Mouse (Mus musculus) kidney, embryonic 16.5 days (tissue): ENCODE measurements at regions not wholly inside any gene's neighbourhood (a gene's known extent, or its start where the extent isn't known, plus 50 kb on each side); places are given as distances from the start of the nearest gene placed in this dataset.

ENCODE experiments used
- ATAC-seq: fragments of 200-750 bp; cut with Nextera tagmentation; 2 replicates; pipeline ENCODE4 v1.8.0; 2017; ENCODE audit warnings: moderate TSS enrichment; ENCODE audit not compliant: low FRiP score, low TSS enrichment
- H3K27ac ChIP-seq: fragments of 300-500 bp; sonication (generic); 2 replicates; pipeline ENCODE4 v1.5.1; 2014; ENCODE audit warnings: low read length
- H3K27me3 ChIP-seq: fragments of 300-500 bp; sonication (generic); 2 replicates; pipeline ENCODE4 v1.6.1; 2014; ENCODE audit warnings: low read length, control low read depth, mixed read lengths; ENCODE audit not compliant: insufficient read depth
- H3K36me3 ChIP-seq: fragments of 300-500 bp; sonication (generic); 2 replicates; pipeline ENCODE4 v1.6.1; 2014; ENCODE audit warnings: low read length, control low read depth, mixed read lengths; ENCODE audit not compliant: insufficient read depth
- H3K4me1 ChIP-seq: fragments of 300-500 bp; sonication (generic); 2 replicates; pipeline ENCODE4 v1.6.1; 2014; ENCODE audit warnings: low read length, control low read depth, mixed read lengths; ENCODE audit not compliant: insufficient read depth
- H3K4me2 ChIP-seq: fragments of 300-500 bp; sonication (generic); replicated peaks from 2 replicates; pipeline ENCODE4 v1.6.1; 2014; ENCODE audit warnings: low read depth, low read length
- H3K4me3 ChIP-seq: fragments of 300-500 bp; sonication (generic); 2 replicates; pipeline ENCODE4 v1.5.1; 2014; ENCODE audit warnings: mild to moderate bottlenecking, low read length
- H3K9ac ChIP-seq: fragments of 300-500 bp; sonication (generic); replicated peaks from 2 replicates; pipeline ENCODE4 v1.6.1; 2014; ENCODE audit warnings: low read length
- H3K9me3 ChIP-seq: fragments of 300-500 bp; sonication (generic); 2 replicates; pipeline ENCODE4 v1.6.1; 2016; ENCODE audit warnings: low read length, control low read depth
- WGBS: fragments of 180-500 bp; shearing (Covaris S2); extraction: QIAGEN DNeasy Blood & Tissue Kit; methylation state at CpG from one replicate; pipeline ENCODE4 v1.1.7; 2014; 5-methylcytosine and 5-hydroxymethylcytosine counted together

DNA sequence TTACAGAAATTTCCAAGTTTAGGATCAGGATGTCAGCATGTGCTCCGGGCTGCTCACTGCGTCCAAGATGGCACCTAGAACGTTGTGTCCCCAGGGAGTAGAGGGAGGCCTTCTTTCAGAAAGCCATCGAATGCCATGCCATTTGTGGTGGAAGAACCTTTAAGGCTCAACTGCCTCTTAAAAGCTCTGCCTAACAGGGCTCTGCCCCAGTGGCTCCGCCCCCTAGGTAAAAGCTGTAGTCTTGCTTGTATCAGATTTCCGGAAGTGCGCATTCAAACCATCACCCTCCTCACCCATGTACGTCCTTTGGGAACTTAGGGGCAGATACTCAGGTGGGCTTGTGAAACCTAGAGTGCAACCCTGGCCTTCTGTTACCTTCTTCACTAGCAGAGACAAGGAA, 54.0 kb upstream of the Psmd7 start:
- H3K4me2 ChIP-seq, result no peak overlapping the region
- no peaks in the 10 kb centered on the region for H3K36me3 ChIP-seq
- H3K4me3 ChIP-seq, result no peak overlapping the region
- H3K9ac ChIP-seq, result no peak overlapping the region
- 80% methylated on average over 8 of the region's 8 CpGs for WGBS
- H3K27ac ChIP-seq, result no peak overlapping the region
- no peak for ATAC-seq
- H3K4me1 ChIP-seq, result no peaks in the 10 kb centered on the region
- H3K27me3 ChIP-seq, result no peaks in the 10 kb centered on the region
- H3K9me3 ChIP-seq, result no peaks in the 10 kb centered on the region

GRCm38 (mm10) chr8:107647936-107648335, 59.7 kb upstream of the Psmd7 start:
- H3K27me3 ChIP-seq, result no peaks in the 10 kb centered on the region
- no peak overlapping the region for H3K27ac ChIP-seq
- no peak for ATAC-seq
- no peaks in the 10 kb centered on the region for H3K4me1 ChIP-seq
- no peaks in the 10 kb centered on the region for H3K9me3 ChIP-seq
- no peak overlapping the region for H3K4me2 ChIP-seq
- H3K4me3 ChIP-seq, result no peak overlapping the region
- H3K9ac ChIP-seq, result no peak overlapping the region
- H3K36me3 ChIP-seq, result no peaks in the 10 kb centered on the region
- WGBS, result 83% methylated on average over 8 of the region's 8 CpGs

- Histone ChIP-seq H3K4me1 (no peaks in the 10 kb centered on the region), H3K36me3 (no peaks in the 10 kb centered on the region), H3K9me3 (no peaks in the 10 kb centered on the region), H3K27ac (no peak overlapping the region), H3K4me3 (no peak overlapping the region), H3K27me3 (no peaks in the 10 kb centered on the region), H3K4me2 (no peak overlapping the region), H3K9ac (no peak overlapping the region)
- WGBS, result 89% methylated on average over 9 of the region's 9 CpGs
- no peak for ATAC-seq
Observed at GRCm38 (mm10) chr8:107650306-107650705, 62.0 kb upstream of the Psmd7 start.

DNA sequence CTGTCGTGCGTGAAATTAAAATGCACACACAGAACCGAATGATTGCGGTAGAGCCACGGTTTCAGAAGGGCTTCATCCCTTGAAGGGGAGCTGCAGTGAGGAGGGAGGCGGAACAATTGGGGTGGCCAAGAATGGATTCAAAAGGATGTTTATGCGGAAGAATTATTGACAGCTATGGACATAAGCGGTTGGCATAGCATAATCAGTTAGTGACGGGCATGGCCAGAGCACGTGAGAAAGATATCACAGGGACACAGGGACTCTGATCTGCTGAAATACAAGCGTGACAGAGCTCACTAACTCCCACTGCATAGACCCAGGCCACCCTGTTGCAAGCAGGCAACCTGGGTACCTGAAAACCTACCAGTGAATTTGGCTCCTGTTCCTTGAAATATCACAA, 63.2 kb upstream of the Psmd7 start:
- no peak overlapping the region for H3K4me2 ChIP-seq
- no peak overlapping the region for H3K27ac ChIP-seq
- no peaks in the 10 kb centered on the region for H3K4me1 ChIP-seq
- no peaks in the 10 kb centered on the region for H3K9me3 ChIP-seq
- 91% methylated on average over 11 of the region's 11 CpGs for WGBS
- no peak for ATAC-seq
- H3K36me3 ChIP-seq, result no peaks in the 10 kb centered on the region
- H3K27me3 ChIP-seq, result no peaks in the 10 kb centered on the region
- H3K4me3 ChIP-seq, result no peak overlapping the region
- H3K9ac ChIP-seq, result no peak overlapping the region

- WGBS, result 45% methylated on average over 8 of the region's 8 CpGs
- Histone ChIP-seq H3K27ac (no peak overlapping the region), H3K9me3 (no peaks in the 10 kb centered on the region), H3K27me3 (no peaks in the 10 kb centered on the region), H3K4me1 (no peaks in the 10 kb centered on the region), H3K9ac (no peak overlapping the region), H3K4me2 (peak overlapping the region; percentile 4; the same call in 1 of the 2 replicates), H3K36me3 (no peaks in the 10 kb centered on the region), H3K4me3 (no peak overlapping the region)
- ATAC-seq, result no peak
Observed at GRCm38 (mm10) chr8:107652226-107652625, 64.0 kb upstream of the Psmd7 start.

GRCm38 (mm10) chr8:107653711-107654110, 65.4 kb upstream of the Psmd7 start:
- Histone ChIP-seq H3K9ac (no peak overlapping the region), H3K9me3 (no peaks in the 10 kb centered on the region), H3K27ac (no peak overlapping the region), H3K27me3 (no peaks in the 10 kb centered on the region), H3K36me3 (no peaks in the 10 kb centered on the region), H3K4me2 (no peak overlapping the region), H3K4me1 (no peaks in the 10 kb centered on the region), H3K4me3 (no peak overlapping the region)
- WGBS, result 90% methylated on average over 10 of the region's 10 CpGs
- no peak for ATAC-seq

GRCm38 (mm10) chr8:107656622-107657021, 68.4 kb upstream of the Psmd7 start:
- 74% methylated on average over 5 of the region's 5 CpGs for WGBS
- no peak overlapping the region for H3K9ac ChIP-seq

DNA sequence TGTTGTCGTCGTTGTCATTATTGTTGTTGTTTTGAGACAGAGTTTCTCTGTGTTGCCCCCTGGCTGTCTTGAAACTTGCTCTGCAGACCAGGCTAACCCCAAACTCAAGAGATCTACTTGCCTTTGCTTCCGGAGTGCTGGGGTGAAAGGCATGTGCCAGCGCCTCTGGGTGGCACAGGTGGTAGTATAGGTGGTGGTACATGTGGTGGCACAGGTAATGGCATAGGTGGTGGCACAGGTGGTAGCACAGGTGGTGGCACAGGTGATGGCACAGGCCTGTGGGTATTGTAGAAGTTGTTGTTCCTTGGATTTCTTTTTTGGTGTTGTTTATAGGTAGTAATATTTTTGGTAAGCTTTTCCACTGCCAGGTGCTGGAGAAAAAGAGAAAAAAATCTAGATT, 69.5 kb upstream of the Psmd7 start:
- no peaks in the 10 kb centered on the region for H3K36me3 ChIP-seq
- H3K27ac ChIP-seq, result no peak overlapping the region
- no peak overlapping the region for H3K4me3 ChIP-seq
- no peaks in the 10 kb centered on the region for H3K27me3 ChIP-seq
- no peak for ATAC-seq
- no peaks in the 10 kb centered on the region for H3K4me1 ChIP-seq
- no peaks in the 10 kb centered on the region for H3K9me3 ChIP-seq
- WGBS, result 91% methylated on average over 4 of the region's 4 CpGs
- no peak overlapping the region for H3K4me2 ChIP-seq
- H3K9ac ChIP-seq, result no peak overlapping the region

More at GRCm38 (mm10) chr8:107656622-107657021, 68.4 kb upstream of the Psmd7 start:
- Histone ChIP-seq H3K4me1 (no peaks in the 10 kb centered on the region), H3K27ac (no peak overlapping the region), H3K4me3 (no peak overlapping the region), H3K27me3 (no peaks in the 10 kb centered on the region), H3K9me3 (no peaks in the 10 kb centered on the region), H3K36me3 (no peaks in the 10 kb centered on the region), H3K4me2 (no peak overlapping the region)
- ATAC-seq, result no peak

DNA sequence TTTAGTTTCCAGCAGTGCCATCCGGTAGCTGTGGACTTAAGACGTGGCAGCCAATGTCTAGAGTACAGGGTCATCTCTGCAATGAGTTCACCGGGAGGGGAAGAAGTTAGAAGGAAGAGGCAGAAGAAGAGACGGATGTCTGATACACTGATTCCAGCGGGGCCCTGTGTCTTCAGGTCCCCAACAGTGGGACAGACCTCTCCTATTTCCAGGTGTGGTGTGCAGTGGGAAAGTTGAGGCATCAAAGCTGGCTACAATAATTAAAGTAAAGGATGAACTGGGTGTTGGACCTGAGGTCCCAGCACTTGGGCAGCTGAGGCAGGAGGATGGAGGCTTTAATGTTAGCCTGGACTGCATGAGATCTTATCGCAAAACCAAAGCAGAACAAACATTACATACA, 70.1 kb upstream of the Psmd7 start:
- no peak for ATAC-seq
- WGBS, result 90% methylated on average over 6 of the region's 6 CpGs
- no peak overlapping the region for H3K4me3 ChIP-seq

GRCm38 (mm10) chr8:107660624-107661023, 72.4 kb upstream of the Psmd7 start:
- Histone ChIP-seq H3K9me3 (no peaks in the 10 kb centered on the region), H3K4me2 (no peak overlapping the region), H3K27ac (no peak overlapping the region), H3K27me3 (no peaks in the 10 kb centered on the region), H3K36me3 (no peaks in the 10 kb centered on the region), H3K4me3 (no peak overlapping the region), H3K9ac (no peak overlapping the region), H3K4me1 (no peaks in the 10 kb centered on the region)
- no peak for ATAC-seq
- 95% methylated on average over 6 of the region's 6 CpGs for WGBS

More for the DNA sequence above, 70.1 kb upstream of the Psmd7 start:
- Histone ChIP-seq H3K9me3 (no peaks in the 10 kb centered on the region), H3K27ac (no peak overlapping the region), H3K9ac (no peak overlapping the region), H3K27me3 (no peaks in the 10 kb centered on the region), H3K4me2 (no peak overlapping the region), H3K36me3 (no peaks in the 10 kb centered on the region), H3K4me1 (no peaks in the 10 kb centered on the region)

- no peaks in the 10 kb centered on the region for H3K27me3 ChIP-seq
- H3K36me3 ChIP-seq, result no peaks in the 10 kb centered on the region
- no peak overlapping the region for H3K4me2 ChIP-seq
- no peaks in the 10 kb centered on the region for H3K9me3 ChIP-seq
- WGBS, result 75% methylated on average over 5 of the region's 5 CpGs
- H3K27ac ChIP-seq, result no peak overlapping the region
- H3K9ac ChIP-seq, result no peak overlapping the region
- H3K4me1 ChIP-seq, result no peaks in the 10 kb centered on the region
- no peak overlapping the region for H3K4me3 ChIP-seq
- ATAC-seq, result no peak
Observed at GRCm38 (mm10) chr8:107669608-107670007, 81.3 kb upstream of the Psmd7 start.
